ENCODE assay signal across 18 mouse cellular contexts in the genomic region with DNA sequence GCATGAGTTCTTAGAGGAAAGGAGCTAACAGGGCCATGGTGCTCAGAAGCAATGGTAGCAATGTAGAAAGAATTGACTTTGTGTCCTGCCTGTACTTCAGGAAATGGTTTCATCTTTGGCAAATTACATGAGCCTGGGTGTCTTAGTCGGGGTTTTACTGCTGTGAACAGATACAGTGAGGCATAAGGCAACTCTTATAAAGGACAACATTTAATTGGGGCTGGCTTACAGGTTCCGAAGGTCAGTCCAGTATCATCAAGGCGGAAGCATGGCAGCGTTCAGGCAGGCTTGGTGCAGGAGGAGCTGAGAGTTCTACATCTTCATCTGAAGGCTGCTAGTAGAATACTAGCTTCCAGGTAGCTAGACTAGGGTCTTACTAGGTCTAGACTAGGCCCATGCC.
"Had no signal": no experiment of that assay in that cellular context is flagged by ENCODE, and none has a peak within 500 bp of the region (broad histone marks: within the 10 kb centered on the region; RNA-seq: fewer than 3 reads in every experiment).

No protein-coding gene starts in this region.

- H3K4me3 ChIP-seq: liver, embryonic 15.5 days; lung, embryonic 15.5 days; megakaryocyte, embryonic 14.5 days; midbrain, embryonic 13.5 days; midbrain, embryonic 15.5 days; neural tube, embryonic 12.5 days; stomach, embryonic 15.5 days had no signal

- H3K9ac ChIP-seq: liver, embryonic 15.5 days; liver, postnatal 0 days; lung, embryonic 15.5 days; midbrain, embryonic 13.5 days; midbrain, embryonic 15.5 days; neural tube, embryonic 12.5 days; stomach, embryonic 15.5 days had no signal

- H3K27me3 ChIP-seq: liver, embryonic 15.5 days; lung, embryonic 15.5 days; megakaryocyte, embryonic 14.5 days; midbrain, embryonic 13.5 days; midbrain, embryonic 15.5 days; neural tube, embryonic 12.5 days; stomach, embryonic 15.5 days had no signal

- H3K27ac ChIP-seq: liver, embryonic 15.5 days; lung, embryonic 15.5 days; macrophage; midbrain, embryonic 13.5 days; midbrain, embryonic 15.5 days; neural tube, embryonic 12.5 days; stomach, embryonic 15.5 days; stomach, postnatal 0 days had no signal

- DNase-seq: liver, postnatal 0 days; lung, adult 2 months; lung, postnatal 14 days; lung, postnatal 36 days; right cerebral cortex, postnatal 14 days; spleen, adult 18-20 months; thymus, adult 2 months; thymus, postnatal 36 days had no signal

- H3K4me1 ChIP-seq: liver, embryonic 15.5 days; lung, embryonic 15.5 days; megakaryocyte, embryonic 14.5 days; midbrain, embryonic 13.5 days; midbrain, embryonic 15.5 days; neural tube, embryonic 12.5 days had no signal

- H3K4me2 ChIP-seq: liver, embryonic 15.5 days; lung, embryonic 15.5 days; midbrain, embryonic 13.5 days; midbrain, embryonic 15.5 days; neural tube, embryonic 12.5 days; stomach, embryonic 15.5 days had no signal

- ATAC-seq: liver, postnatal 0 days; lung, postnatal 0 days; midbrain, embryonic 13.5 days; midbrain, embryonic 15.5 days had no signal

- H3K36me3 ChIP-seq: liver, embryonic 15.5 days; lung, embryonic 15.5 days; midbrain, embryonic 13.5 days; midbrain, embryonic 15.5 days; neural tube, embryonic 12.5 days; stomach, embryonic 15.5 days had no signal

- H3K9me3 ChIP-seq: liver, embryonic 15.5 days; lung, embryonic 15.5 days; midbrain, embryonic 13.5 days; midbrain, embryonic 15.5 days; neural tube, embryonic 12.5 days; stomach, embryonic 15.5 days had no signal
